Mouse (Mus musculus) adrenal gland, adult 18-20 months (tissue): ENCODE results near the gene Trim30c. TPM values are rescaled to one million over a fixed set of nuclear protein-coding genes. Genes with fewer than 3 reads are reported as not detected.
"Not testable (repeated sequence)": the region's sequence is repeated elsewhere in the genome, so short reads cannot be mapped to it uniquely, and the experiment has no call there.

Experiments used
- DNase-seq, 2 experiments: peaks; one replicate each; pipeline ENCODE4 v3.0.0; 2021 to 2022; ENCODE audit warnings: low spot score in 2 of 2
- long read RNA-seq, 2 experiments: library from polyadenylated mRNA; stranded (forward); transcript quantifications; one replicate each; pipeline ENCODE4 v2.0.0; 2021
- total RNA-seq, 2 experiments: library from RNA; stranded (reverse); gene quantifications; 1 replicate in 1 of 2; 2 replicates in 1 of 2; pipeline ENCODE4 v1.2.3; 2021

Gene Trim30c
- total RNA-seq: under 1 TPM; 0.17 to 0.22 TPM
- long read RNA-seq, experiment 1: 0 reads
- long read RNA-seq, experiment 2: 0 reads

- DNase-seq: no peak
Measured at GRCm38 (mm10) chr7:104400698-104401097, at the start of gene Trim30c. Gene Trim30c (minus strand): TSS chr7:104400837.

GRCm38 (mm10) chr7:104445961-104446645, 45.5 kb upstream of the Trim30c start:
- peak in 1 of 2 experiments; percentile 11 for DNase-seq

- no peak for DNase-seq
Measured at GRCm38 (mm10) chr7:104404460-104404950, 3.9 kb upstream of the Trim30c start.

GRCm38 (mm10) chr7:104401140-104401539, 503 bp upstream of the Trim30c start:
- no peak for DNase-seq

GRCm38 (mm10) chr7:104398492-104398891, 2.1 kb downstream of the Trim30c start:
- no peak for DNase-seq

- DNase-seq: no peak
Measured at GRCm38 (mm10) chr7:104369736-104370414, 30.8 kb downstream of the Trim30c start, which contains the start of gene Trim30b. Gene Trim30b (minus strand): TSS chr7:104369884.

GRCm38 (mm10) chr7:104366339-104366738, 34.3 kb downstream of the Trim30c start:
- DNase-seq: no peak

GRCm38 (mm10) chr7:104353600-104353967, 47.1 kb downstream of the Trim30c start:
- DNase-seq: no peak

- peak; percentile 39 to 49 for DNase-seq
Measured at GRCm38 (mm10) chr7:104352717-104353599, 47.7 kb downstream of the Trim30c start, which contains the start of gene Trim12c. Gene Trim12c (minus strand): TSS chr7:104353362.

- not testable (repeated sequence) for DNase-seq
Measured at GRCm38 (mm10) chr7:104348043-104348442, 52.6 kb downstream of the Trim30c start.

GRCm38 (mm10) chr7:104340744-104341143, 59.9 kb downstream of the Trim30c start:
- DNase-seq: not testable (repeated sequence)

GRCm38 (mm10) chr7:104335547-104335946, 65.1 kb downstream of the Trim30c start:
- DNase-seq: not testable (repeated sequence)

Other genes starting within 250 kb of the Trim30c start
- not detected for gene Olfm5, start 236.0 kb downstream of the Trim30c start, total RNA-seq
- gene Olfr648, start 217.4 kb downstream of the Trim30c start, total RNA-seq: not detected
- gene Olfr649, start 204.9 kb downstream of the Trim30c start, total RNA-seq: not detected
- gene Trim6, start 182.0 kb downstream of the Trim30c start, total RNA-seq: under 1 TPM; 0.29 to 0.46 TPM
- gene Trim34a, start 156.4 kb downstream of the Trim30c start, total RNA-seq: 1 to 10 TPM; 4.4 to 6.1 TPM
- 1 to 10 TPM; 2.0 to 2.8 TPM for gene Trim5, start 112.7 kb downstream of the Trim30c start, total RNA-seq
- gene Trim12a, start 85.4 kb downstream of the Trim30c start, total RNA-seq: 10 to 100 TPM in 1 of 2 experiments, 1 to 10 TPM in 1; 6.9 to 10.2 TPM
- gene Trim34b, start 71.4 kb downstream of the Trim30c start, total RNA-seq: under 1 TPM; 0.38 to 0.56 TPM
- 10 to 100 TPM in 1 of 2 experiments, 1 to 10 TPM in 1; 6.3 to 10.0 TPM for gene Trim12c, start 47.5 kb downstream of the Trim30c start, total RNA-seq
- under 1 TPM in 1 of 2 experiments, not detected in 1; 0.38 TPM for gene Trim30b, start 31.0 kb downstream of the Trim30c start, total RNA-seq
- gene Trim30a, start 64.4 kb upstream of the Trim30c start, total RNA-seq: 1 to 10 TPM; 4.8 to 5.1 TPM
- gene Trim30d, start 107.0 kb upstream of the Trim30c start, total RNA-seq: 1 to 10 TPM; 2.2 to 4.8 TPM
- gene Olfr651, start 149.3 kb upstream of the Trim30c start, total RNA-seq: not detected
- gene Olfr652, start 160.1 kb upstream of the Trim30c start, total RNA-seq: not detected
- not detected for gene Olfr653, start 176.5 kb upstream of the Trim30c start, total RNA-seq
- gene Olfr654, start 186.2 kb upstream of the Trim30c start, total RNA-seq: not detected
- not detected for gene Olfr655, start 200.9 kb upstream of the Trim30c start, total RNA-seq
- gene Olfr656, start 213.1 kb upstream of the Trim30c start, total RNA-seq: not detected
- not detected for gene Olfr657, start 224.0 kb upstream of the Trim30c start, total RNA-seq
- gene Olfr658, start 246.5 kb upstream of the Trim30c start, total RNA-seq: not detected